Mouse (Mus musculus) limb, embryonic 11.5 days (tissue): ENCODE measurements at regions not wholly inside any gene's neighbourhood (a gene's known extent, or its start where the extent isn't known, plus 50 kb on each side); places are given as distances from the start of the nearest gene placed in this dataset.

Source experiments
- ATAC-seq: fragments of 200-750 bp; cut with Nextera tagmentation; 2 replicates; pipeline ENCODE4 v1.8.0; 2017; ENCODE audit warnings: low read depth; ENCODE audit not compliant: insufficient number of reproducible peaks, low FRiP score, low TSS enrichment
- DNase-seq: peaks from one replicate; pipeline ENCODE4 v3.0.0-alpha.2; 2015; ENCODE audit warnings: low spot score
- H3K27ac ChIP-seq: fragments of 300-500 bp; sonication (generic); replicated peaks from 2 replicates; pipeline ENCODE4 v1.5.1; 2014; ENCODE audit warnings: low read depth, mild to moderate bottlenecking, low read length
- H3K27me3 ChIP-seq: fragments of 300-500 bp; sonication (generic); 2 replicates; pipeline ENCODE4 v1.6.1; 2014; ENCODE audit warnings: mild to moderate bottlenecking, low read length, mixed read lengths; ENCODE audit not compliant: control insufficient read depth, insufficient read depth
- H3K36me3 ChIP-seq: fragments of 300-500 bp; sonication (generic); 2 replicates; pipeline ENCODE4 v1.6.1; 2014; ENCODE audit warnings: mild to moderate bottlenecking, low read length, moderate library complexity, mixed read lengths; ENCODE audit not compliant: control insufficient read depth, insufficient read depth
- H3K4me1 ChIP-seq: fragments of 300-500 bp; sonication (generic); 2 replicates; pipeline ENCODE4 v1.6.1; 2014; ENCODE audit warnings: low read length, mixed read lengths; ENCODE audit not compliant: control insufficient read depth, insufficient read depth
- H3K4me2 ChIP-seq: fragments of 300-500 bp; sonication (generic); 2 replicates; pipeline ENCODE4 v1.6.1; 2014; ENCODE audit warnings: low read depth, mild to moderate bottlenecking, moderate library complexity; ENCODE audit not compliant: severe bottlenecking
- H3K4me3 ChIP-seq: fragments of 300-500 bp; sonication (generic); 2 replicates; pipeline ENCODE4 v1.5.1; 2014; ENCODE audit warnings: low read depth, low read length
- H3K9ac ChIP-seq: fragments of 300-500 bp; sonication (generic); 2 replicates; pipeline ENCODE4 v1.6.1; 2014; ENCODE audit warnings: mild to moderate bottlenecking, low read length
- H3K9me3 ChIP-seq: fragments of 300-500 bp; sonication (generic); 2 replicates; pipeline ENCODE4 v1.6.1; 2016; ENCODE audit warnings: low read length; ENCODE audit not compliant: control insufficient read depth
- WGBS: fragments of 180-500 bp; shearing (Covaris S2); extraction: QIAGEN DNeasy Blood & Tissue Kit; methylation state at CpG from one replicate; pipeline ENCODE4 v1.1.7; 2014; 5-methylcytosine and 5-hydroxymethylcytosine counted together

GRCm38 (mm10) chr10:101486504-101486903 lies 194.8 kb upstream of the Mgat4c start:
- H3K4me3 ChIP-seq: no peak overlapping the region
- H3K9me3 ChIP-seq: no peaks in the 10 kb centered on the region
- H3K4me1 ChIP-seq: no peaks in the 10 kb centered on the region
- H3K36me3 ChIP-seq: no peaks in the 10 kb centered on the region
- ATAC-seq (no peak), DNase-seq (no peak)
- H3K4me2 ChIP-seq: no peak overlapping the region
- H3K27me3 ChIP-seq: no peaks in the 10 kb centered on the region
- no peak overlapping the region for H3K9ac ChIP-seq
- H3K27ac ChIP-seq: no peak overlapping the region

- Histone ChIP-seq H3K36me3 (no peaks in the 10 kb centered on the region), H3K4me1 (no peaks in the 10 kb centered on the region), H3K27ac (no peak overlapping the region), H3K27me3 (no peaks in the 10 kb centered on the region), H3K9me3 (no peaks in the 10 kb centered on the region), H3K4me2 (no peak overlapping the region), H3K9ac (no peak overlapping the region), H3K4me3 (no peak overlapping the region)
- 76% methylated on average over 1 of the region's 1 CpGs for WGBS
- DNase-seq (no peak), ATAC-seq (no peak)
These were observed 190.8 kb upstream of the Mgat4c start for GRCm38 (mm10) chr10:101490418-101491055.

GRCm38 (mm10) chr10:101515087-101515486 lies 166.2 kb upstream of the Mgat4c start:
- Histone ChIP-seq H3K36me3 (no peaks in the 10 kb centered on the region), H3K4me1 (no peaks in the 10 kb centered on the region), H3K9ac (no peak overlapping the region), H3K27me3 (no peaks in the 10 kb centered on the region), H3K4me3 (no peak overlapping the region), H3K9me3 (no peaks in the 10 kb centered on the region), H3K27ac (no peak overlapping the region), H3K4me2 (no peak overlapping the region)
- no peak for ATAC-seq
- DNase-seq: no peak
- WGBS: 88% methylated on average over 3 of the region's 3 CpGs

- no peaks in the 10 kb centered on the region for H3K27me3 ChIP-seq
- no peaks in the 10 kb centered on the region for H3K4me1 ChIP-seq
- DNase-seq (no peak), ATAC-seq (no peak)
- H3K36me3 ChIP-seq: no peaks in the 10 kb centered on the region
- H3K4me2 ChIP-seq: no peak overlapping the region
- no peak overlapping the region for H3K4me3 ChIP-seq
- no peaks in the 10 kb centered on the region for H3K9me3 ChIP-seq
- H3K27ac ChIP-seq: no peak overlapping the region
- 83% methylated on average over 3 of the region's 3 CpGs for WGBS
- H3K9ac ChIP-seq: no peak overlapping the region
These were observed 164.4 kb upstream of the Mgat4c start for GRCm38 (mm10) chr10:101516930-101517329.

- Histone ChIP-seq H3K27me3 (no peaks in the 10 kb centered on the region), H3K36me3 (no peaks in the 10 kb centered on the region), H3K27ac (no peak overlapping the region), H3K9me3 (no peaks in the 10 kb centered on the region), H3K4me2 (no peak overlapping the region), H3K4me3 (no peak overlapping the region), H3K9ac (no peak overlapping the region), H3K4me1 (no peaks in the 10 kb centered on the region)
- 84% methylated on average over 2 of the region's 2 CpGs for WGBS
- ATAC-seq (no peak), DNase-seq (no peak)
These were observed 149.0 kb upstream of the Mgat4c start for GRCm38 (mm10) chr10:101532325-101532724.

- no peaks in the 10 kb centered on the region for H3K36me3 ChIP-seq
- ATAC-seq: no peak
- no peak overlapping the region for H3K4me2 ChIP-seq
- DNase-seq: no peak
- 48% methylated on average over 1 of the region's 1 CpGs for WGBS
- no peaks in the 10 kb centered on the region for H3K4me1 ChIP-seq
- no peak overlapping the region for H3K4me3 ChIP-seq
- no peaks in the 10 kb centered on the region for H3K9me3 ChIP-seq
- H3K27me3 ChIP-seq: no peaks in the 10 kb centered on the region
- H3K9ac ChIP-seq: no peak overlapping the region
- no peak overlapping the region for H3K27ac ChIP-seq
These were observed 137.1 kb upstream of the Mgat4c start for GRCm38 (mm10) chr10:101544203-101544602.

GRCm38 (mm10) chr10:101550645-101551044 lies 130.6 kb upstream of the Mgat4c start:
- no peak overlapping the region for H3K4me3 ChIP-seq
- peak; percentile 79; the same call in 1 of the 2 replicates for ATAC-seq
- WGBS: 48% methylated on average over 3 of the region's 3 CpGs

More at GRCm38 (mm10) chr10:101550645-101551044, 130.6 kb upstream of the Mgat4c start:
- H3K27ac ChIP-seq: no peak overlapping the region
- no peaks in the 10 kb centered on the region for H3K27me3 ChIP-seq
- no peaks in the 10 kb centered on the region for H3K9me3 ChIP-seq
- DNase-seq: no peak
- H3K4me2 ChIP-seq: no peak overlapping the region
- H3K9ac ChIP-seq: no peak overlapping the region
- no peaks in the 10 kb centered on the region for H3K4me1 ChIP-seq
- H3K36me3 ChIP-seq: no peaks in the 10 kb centered on the region
